Mouse (Mus musculus) cerebellum, adult 8-10 months (tissue): ENCODE data around the gene Tcf3.

Experiments used
- DNase-seq: peaks from one replicate; pipeline ENCODE4 v3.0.0; 2022

Tcf3 gene

GRCm38 (mm10) chr10:80406684-80407501 is 26.6 kb downstream of the Tcf3 start, which contains the start of gene Uqcr11:
Gene Uqcr11, minus strand, starts transcription at chr10:80406830.
- peak; percentile 91 for DNase-seq

- no peak for DNase-seq
These were observed 27.8 kb downstream of the Tcf3 start for GRCm38 (mm10) chr10:80405481-80406173.

- DNase-seq: no peak
These were observed 30.3 kb downstream of the Tcf3 start for GRCm38 (mm10) chr10:80403044-80403692.

GRCm38 (mm10) chr10:80400704-80401161 is 32.7 kb downstream of the Tcf3 start:
- DNase-seq: no peak

GRCm38 (mm10) chr10:80399973-80400703 is 33.3 kb downstream of the Tcf3 start:
- no peak for DNase-seq

- DNase-seq: peak; percentile 99
These were observed 34.1 kb downstream of the Tcf3 start, which contains the start of gene Mbd3 for GRCm38 (mm10) chr10:80399191-80399972. Gene Mbd3, minus strand, starts transcription at chr10:80399550.

- peak; percentile 98 for DNase-seq
These were observed 34.7 kb downstream of the Tcf3 start for GRCm38 (mm10) chr10:80398719-80399190.

GRCm38 (mm10) chr10:80398174-80398535 is 35.3 kb downstream of the Tcf3 start:
- DNase-seq: no peak

- no peak for DNase-seq
These were observed 35.8 kb downstream of the Tcf3 start for GRCm38 (mm10) chr10:80397524-80398173.

- no peak for DNase-seq
These were observed 36.5 kb downstream of the Tcf3 start for GRCm38 (mm10) chr10:80396822-80397523.

GRCm38 (mm10) chr10:80395025-80395627 is 38.3 kb downstream of the Tcf3 start:
- DNase-seq: no peak

- no peak for DNase-seq
These were observed 40.8 kb downstream of the Tcf3 start for GRCm38 (mm10) chr10:80392687-80393086.

- no peak for DNase-seq
These were observed 42.8 kb downstream of the Tcf3 start for GRCm38 (mm10) chr10:80390697-80391096.

GRCm38 (mm10) chr10:80389185-80389708 is 44.2 kb downstream of the Tcf3 start:
- DNase-seq: no peak

- DNase-seq: no peak
These were observed 44.7 kb downstream of the Tcf3 start for GRCm38 (mm10) chr10:80388731-80389130.

- peak; percentile 81 for DNase-seq
These were observed 45.9 kb downstream of the Tcf3 start, which contains the start of gene Mex3d for GRCm38 (mm10) chr10:80387522-80387959. Gene Mex3d, minus strand, starts transcription at chr10:80387659.

GRCm38 (mm10) chr10:80386735-80387471 is 46.5 kb downstream of the Tcf3 start:
- DNase-seq: no peak

- no peak for DNase-seq
These were observed 47.4 kb downstream of the Tcf3 start for GRCm38 (mm10) chr10:80385811-80386734.
